Mouse (Mus musculus) olfactory bulb, adult 2 months (tissue): ENCODE measurements around the gene Rpl14. TPM values are rescaled to one million over a fixed set of nuclear protein-coding genes. Genes with fewer than 3 reads are reported as not detected.

Experiments
- H3K27ac ChIP-seq: fragments of 200-500 bp; 2 replicates; pipeline ENCODE4 v1.5.1; 2012; ENCODE audit warnings: low read depth, low read length; ENCODE audit not compliant: insufficient read depth
- H3K4me1 ChIP-seq: fragments of 200-500 bp; 2 replicates; pipeline ENCODE4 v1.6.1; 2012; ENCODE audit warnings: low read length; ENCODE audit not compliant: control insufficient read depth, insufficient read depth
- H3K4me3 ChIP-seq: fragments of 200-500 bp; 2 replicates; pipeline ENCODE4 v1.5.1; 2012; ENCODE audit warnings: mild to moderate bottlenecking, low read depth, low read length, moderate library complexity; ENCODE audit not compliant: insufficient read depth
- CTCF ChIP-seq: fragments of 200-500 bp; IDR thresholded peaks from 2 replicates; pipeline ENCODE4 v1.5.1; 2012; ENCODE audit warnings: low read depth, mild to moderate bottlenecking, low read length, moderate library complexity; ENCODE audit not compliant: insufficient read depth
- POLR2A ChIP-seq: fragments of 200-500 bp; IDR thresholded peaks from 2 replicates; pipeline ENCODE4 v1.6.1; 2012; ENCODE audit warnings: mild to moderate bottlenecking, low read depth, low read length, moderate library complexity; ENCODE audit not compliant: insufficient read depth
- WGBS: fragments of 180-500 bp; shearing (Covaris S2); methylation state at CpG from one replicate; pipeline ENCODE4 v1.1.7; 2018; 5-methylcytosine and 5-hydroxymethylcytosine counted together
- polyA plus RNA-seq: library from polyadenylated mRNA; stranded (reverse); fragments of >200 nt; gene quantifications from 2 replicates; pipeline ENCODE4 v1.2.4, GENCODE M21; 2012; ENCODE audit warnings: low replicate concordance; ENCODE audit not compliant: missing spikeins, insufficient read depth, insufficient read length

Rpl14 gene
- polyA plus RNA-seq, 1 experiment, result not detected

DNA sequence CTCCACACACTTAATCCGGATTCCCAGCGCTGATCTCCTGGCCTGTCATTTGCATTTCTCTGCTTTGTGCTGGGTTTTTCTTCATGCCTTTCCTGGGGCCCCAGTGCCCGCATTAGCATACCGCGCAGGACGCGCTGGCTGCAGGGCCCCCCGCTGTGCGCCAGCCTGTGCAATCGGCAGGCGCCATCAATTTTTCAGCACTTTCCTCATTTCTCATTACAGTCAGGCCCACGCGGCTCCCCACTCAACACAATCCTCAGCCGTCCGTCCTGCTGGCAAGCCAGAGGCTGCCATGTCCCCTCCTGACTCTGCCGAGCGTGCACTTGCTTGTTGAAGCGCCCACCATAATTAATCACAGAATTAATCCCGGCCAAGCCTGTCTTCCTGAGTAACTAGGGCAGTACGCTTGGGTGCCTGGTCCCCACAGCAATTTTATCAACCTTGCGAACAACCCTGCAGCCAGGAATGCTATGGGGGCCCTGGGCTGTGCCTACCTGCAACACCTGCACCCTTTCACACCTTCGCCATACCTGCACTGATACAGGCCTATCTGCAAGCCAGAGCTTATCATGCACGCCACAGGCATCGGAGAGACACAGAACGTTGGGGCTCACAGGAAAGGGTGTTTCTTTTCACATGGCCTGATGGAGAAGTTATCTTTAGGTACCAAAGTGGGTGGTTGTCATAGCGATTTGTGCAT lies 48.6 kb downstream of the Rpl14 start:
- peaks cover 13% of the 10 kb centered on the region for H3K4me1 ChIP-seq
- no peak for TF ChIP-seq CTCF
- no peak for TF ChIP-seq POLR2A
- 15% methylated on average over 26 of the region's 26 CpGs for WGBS
- H3K4me3 ChIP-seq, result peak overlapping the region; percentile 27
- no peak overlapping the region for H3K27ac ChIP-seq

DNA sequence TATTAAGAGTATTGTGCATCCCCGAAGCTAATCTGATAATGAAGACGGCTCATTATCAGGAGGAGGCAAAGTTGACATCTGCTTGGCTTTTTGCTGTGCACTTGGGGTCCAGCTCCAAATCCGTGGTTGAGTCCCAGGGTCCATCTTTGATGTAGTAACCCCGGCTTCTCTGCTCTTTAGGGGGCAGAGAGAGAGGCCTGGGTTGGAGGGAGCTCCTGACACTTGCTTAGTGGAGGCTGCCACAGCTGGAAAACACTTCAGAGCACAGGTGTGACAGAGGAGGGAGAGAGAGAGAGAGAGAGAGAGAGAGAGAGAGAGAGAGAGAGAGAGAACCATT lies 49.1 kb downstream of the Rpl14 start:
- H3K27ac ChIP-seq, result no peak overlapping the region
- TF ChIP-seq CTCF (no peak), POLR2A (no peak)
- 44% methylated on average over 4 of the region's 4 CpGs for WGBS
- H3K4me1 ChIP-seq, result peaks cover 13% of the 10 kb centered on the region
- H3K4me3 ChIP-seq, result no peak overlapping the region

Other genes starting within 250 kb of the Rpl14 start
- not detected in 2 replicates for gene Eif1b, start 79.2 kb upstream of the Rpl14 start, polyA plus RNA-seq
- gene Entpd3, start 31.6 kb upstream of the Rpl14 start, polyA plus RNA-seq, result not detected in 2 replicates